Mouse (Mus musculus): Measurements from ENCODE around the gene Ptprd. TPM values are rescaled to one million over a fixed set of nuclear protein-coding genes. Genes with fewer than 3 reads are reported as not detected.

Gene Ptprd
- polyA plus RNA-seq, 2 experiments, result 48.6 to 50.4 TPM

DNA sequence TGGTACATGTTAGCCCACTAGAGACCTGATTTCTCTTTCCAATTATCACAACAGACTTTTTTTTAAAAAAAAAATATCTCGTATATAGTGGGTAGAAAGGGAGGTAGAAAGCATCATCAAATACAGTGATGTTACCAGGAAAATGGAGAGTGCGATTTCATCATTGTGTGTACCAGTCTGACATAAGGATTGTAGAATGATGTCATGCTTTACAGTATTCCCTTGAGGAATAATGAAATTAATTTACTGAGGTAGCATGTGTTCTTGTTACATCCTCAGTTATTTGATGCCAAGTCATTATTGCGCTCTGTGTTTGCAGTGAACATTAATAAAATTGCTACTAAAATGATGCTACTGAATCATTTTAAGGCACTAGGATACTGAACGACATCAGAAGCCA, 884.6 kb downstream of the Ptprd start:
- no peak for DNase-seq (ENCODE audit: low spot score)
- H3K9me3 ChIP-seq (ENCODE audit: control insufficient read depth, low read length), result no peaks in the 10 kb centered on the region
- TF ChIP-seq POLR2A (IDR thresholded peaks at IDR 0.05; ENCODE audit: borderline replicate concordance, extremely low read depth, insufficient read depth, insufficient read length), result no peak
- WGBS, result 77% methylated on average over 4 of the region's 4 CpGs
- H3K4me2 ChIP-seq (replicated peaks; ENCODE audit: low read depth, low read length, severe bottlenecking), result no peak overlapping the region
- no peaks in the 10 kb centered on the region for H3K4me1 ChIP-seq (ENCODE audit: control insufficient read depth, insufficient read depth, low read length)
- H3K4me3 ChIP-seq (replicated peaks; ENCODE audit: low read length), result no peak overlapping the region
- no peak for ATAC-seq (ENCODE audit: low FRiP score, low read depth)
- H3K9ac ChIP-seq (ENCODE audit: low read depth, low read length, severe bottlenecking), result no peak overlapping the region
- H3K36me3 ChIP-seq (ENCODE audit: control insufficient read depth, insufficient read depth, low read length), result no peaks in the 10 kb centered on the region
- no peaks in the 10 kb centered on the region for H3K27me3 ChIP-seq (ENCODE audit: control insufficient read depth, insufficient read depth, low read length)
- H3K27ac ChIP-seq (replicated peaks; ENCODE audit: low read depth, low read length), result no peak overlapping the region

DNA sequence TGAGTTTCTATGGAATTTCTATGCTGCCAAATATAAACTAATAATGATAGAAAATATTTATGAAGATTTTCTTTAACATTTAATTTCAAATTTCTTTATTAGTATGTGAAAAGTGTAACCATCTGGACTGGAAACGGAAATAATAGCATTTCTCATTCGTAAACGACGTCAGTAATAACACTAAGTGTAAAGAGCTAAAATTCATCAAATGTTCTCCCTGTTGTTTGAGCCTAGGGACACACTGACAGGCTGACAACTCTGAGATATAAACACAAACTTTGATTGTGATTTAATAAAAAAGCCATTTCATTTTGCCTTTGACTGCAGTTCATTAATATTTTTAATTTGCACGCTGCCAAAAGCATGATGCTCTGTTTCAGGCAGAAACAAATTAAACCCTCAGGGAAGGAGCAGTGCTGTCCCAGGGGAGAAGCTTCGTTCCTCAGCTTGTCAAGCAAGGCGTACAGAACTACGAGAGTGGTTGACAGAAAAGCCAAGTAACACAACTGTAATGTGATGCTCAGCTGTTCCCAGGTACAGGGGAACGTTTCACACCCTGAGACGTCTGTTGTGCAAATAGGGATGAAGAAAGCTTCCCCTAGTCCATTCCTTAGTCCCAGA, 894.6 kb downstream of the Ptprd start:
- DNase-seq (ENCODE audit: low spot score), result no peak
- Histone ChIP-seq H3K36me3 (ENCODE audit: control insufficient read depth, insufficient read depth, low read length) (no peaks in the 10 kb centered on the region), H3K4me2 (replicated peaks; ENCODE audit: low read depth, low read length, severe bottlenecking) (no peak overlapping the region), H3K27ac (replicated peaks; ENCODE audit: low read depth, low read length) (no peak overlapping the region), H3K4me3 (replicated peaks; ENCODE audit: low read length) (no peak overlapping the region), H3K4me1 (ENCODE audit: control insufficient read depth, insufficient read depth, low read length) (no peaks in the 10 kb centered on the region), H3K9ac (ENCODE audit: low read depth, low read length, severe bottlenecking) (no peak overlapping the region), H3K27me3 (ENCODE audit: control insufficient read depth, insufficient read depth, low read length) (no peaks in the 10 kb centered on the region), H3K9me3 (ENCODE audit: control insufficient read depth, low read length) (no peaks in the 10 kb centered on the region)
- no peak for TF ChIP-seq POLR2A (IDR thresholded peaks at IDR 0.05; ENCODE audit: borderline replicate concordance, extremely low read depth, insufficient read depth, insufficient read length)
- WGBS, result 49% methylated on average over 10 of the region's 10 CpGs
- ATAC-seq (ENCODE audit: low FRiP score, low read depth), result no peak

DNA sequence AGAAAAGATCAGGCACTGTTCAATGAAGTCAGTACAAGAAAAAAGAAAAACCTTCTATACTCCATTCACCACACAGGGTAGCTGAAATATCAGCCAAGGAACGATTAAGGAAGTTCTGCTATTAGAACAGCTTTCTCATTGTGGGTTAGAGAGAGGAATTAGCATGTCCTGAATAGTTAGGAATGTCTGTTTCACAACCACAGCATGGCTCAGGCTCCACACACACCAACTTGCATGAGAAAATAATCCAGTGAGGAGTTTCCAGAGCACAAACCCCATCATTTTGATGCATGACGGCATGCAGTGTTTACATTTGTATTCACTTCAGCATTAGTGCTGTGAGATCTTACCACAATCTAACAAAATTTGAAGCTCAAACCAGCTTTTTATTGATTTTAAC, 895.1 kb downstream of the Ptprd start:
- H3K27me3 ChIP-seq (ENCODE audit: control insufficient read depth, insufficient read depth, low read length), result no peaks in the 10 kb centered on the region
- H3K4me2 ChIP-seq (replicated peaks; ENCODE audit: low read depth, low read length, severe bottlenecking), result no peak overlapping the region
- H3K27ac ChIP-seq (replicated peaks; ENCODE audit: low read depth, low read length), result no peak overlapping the region
- no peaks in the 10 kb centered on the region for H3K36me3 ChIP-seq (ENCODE audit: control insufficient read depth, insufficient read depth, low read length)
- no peak overlapping the region for H3K4me3 ChIP-seq (replicated peaks; ENCODE audit: low read length)
- WGBS, result 69% methylated on average over 2 of the region's 2 CpGs
- ATAC-seq (ENCODE audit: low FRiP score, low read depth) (no peak), DNase-seq (ENCODE audit: low spot score) (no peak)
- H3K9ac ChIP-seq (ENCODE audit: low read depth, low read length, severe bottlenecking), result no peak overlapping the region
- H3K4me1 ChIP-seq (ENCODE audit: control insufficient read depth, insufficient read depth, low read length), result no peaks in the 10 kb centered on the region
- H3K9me3 ChIP-seq (ENCODE audit: control insufficient read depth, low read length), result no peaks in the 10 kb centered on the region
- no peak for TF ChIP-seq POLR2A (IDR thresholded peaks at IDR 0.05; ENCODE audit: borderline replicate concordance, extremely low read depth, insufficient read depth, insufficient read length)

DNA sequence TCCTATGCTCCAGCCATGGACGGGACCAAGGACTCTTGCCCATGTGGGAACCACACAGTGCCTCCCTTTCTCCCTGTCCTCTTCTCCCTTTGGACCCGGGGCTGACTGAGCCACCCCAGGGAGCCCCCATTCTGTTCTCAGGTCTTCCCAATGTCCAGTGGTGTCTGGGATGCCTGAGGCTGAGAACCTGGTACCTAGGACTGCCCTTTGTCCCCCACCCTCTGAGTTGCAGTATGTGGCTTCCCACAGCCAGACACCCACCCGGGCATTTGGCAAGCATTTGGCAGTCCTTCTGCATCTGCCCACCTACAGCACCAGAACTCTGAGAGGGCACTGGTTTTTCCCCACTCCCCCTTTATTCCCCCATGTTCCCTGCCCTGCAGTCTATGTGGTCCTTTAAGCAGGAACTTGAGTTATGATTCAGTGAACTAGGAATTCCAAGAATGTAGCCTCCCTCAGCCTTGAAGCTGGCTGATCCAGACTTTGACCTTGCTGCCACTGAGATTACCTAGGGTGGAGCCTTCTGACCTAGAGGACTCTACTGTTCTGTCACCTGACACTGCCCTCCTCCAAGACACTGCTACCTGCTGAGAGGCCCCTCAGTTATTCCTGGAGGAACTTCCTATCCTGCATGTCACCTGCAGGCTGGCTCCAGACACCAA, 901.5 kb downstream of the Ptprd start:
- Histone ChIP-seq H3K36me3 (ENCODE audit: control insufficient read depth, insufficient read depth, low read length) (no peaks in the 10 kb centered on the region), H3K9ac (ENCODE audit: low read depth, low read length, severe bottlenecking) (no peak overlapping the region), H3K4me2 (replicated peaks; ENCODE audit: low read depth, low read length, severe bottlenecking) (no peak overlapping the region), H3K4me1 (ENCODE audit: control insufficient read depth, insufficient read depth, low read length) (no peaks in the 10 kb centered on the region), H3K4me3 (replicated peaks; ENCODE audit: low read length) (no peak overlapping the region), H3K9me3 (ENCODE audit: control insufficient read depth, low read length) (no peaks in the 10 kb centered on the region), H3K27me3 (ENCODE audit: control insufficient read depth, insufficient read depth, low read length) (no peaks in the 10 kb centered on the region), H3K27ac (replicated peaks; ENCODE audit: low read depth, low read length) (no peak overlapping the region)
- DNase-seq (ENCODE audit: low spot score) (no peak), ATAC-seq (ENCODE audit: low FRiP score, low read depth) (no peak)
- no peak for TF ChIP-seq POLR2A (IDR thresholded peaks at IDR 0.05; ENCODE audit: borderline replicate concordance, extremely low read depth, insufficient read depth, insufficient read length)
- 85% methylated on average over 3 of the region's 3 CpGs for WGBS

DNA sequence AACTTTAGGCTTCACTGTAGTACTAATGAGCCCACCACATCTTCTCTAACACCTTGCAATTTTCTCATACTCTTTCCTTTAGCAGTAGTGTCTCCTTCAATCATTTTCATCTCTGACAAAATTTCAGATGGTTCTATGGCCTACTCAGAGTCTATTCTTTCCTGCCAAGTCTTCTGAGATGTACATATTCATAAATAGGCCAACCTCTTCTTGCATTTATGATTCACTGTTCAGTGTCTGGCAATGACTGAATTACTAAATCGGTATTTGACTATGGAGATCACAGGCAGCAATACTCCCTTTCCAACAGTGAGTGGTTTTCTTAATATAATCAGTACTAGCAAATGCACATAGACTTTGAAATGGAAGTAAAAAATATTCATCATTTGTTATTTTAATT, 928.3 kb downstream of the Ptprd start:
- DNase-seq (ENCODE audit: low spot score) (no peak), ATAC-seq (ENCODE audit: low FRiP score, low read depth) (no peak)
- Histone ChIP-seq H3K27me3 (ENCODE audit: control insufficient read depth, insufficient read depth, low read length) (no peaks in the 10 kb centered on the region), H3K27ac (replicated peaks; ENCODE audit: low read depth, low read length) (no peak overlapping the region), H3K4me2 (replicated peaks; ENCODE audit: low read depth, low read length, severe bottlenecking) (no peak overlapping the region), H3K9ac (ENCODE audit: low read depth, low read length, severe bottlenecking) (no peak overlapping the region), H3K36me3 (ENCODE audit: control insufficient read depth, insufficient read depth, low read length) (no peaks in the 10 kb centered on the region), H3K4me1 (ENCODE audit: control insufficient read depth, insufficient read depth, low read length) (no peaks in the 10 kb centered on the region), H3K4me3 (replicated peaks; ENCODE audit: low read length) (no peak overlapping the region), H3K9me3 (ENCODE audit: control insufficient read depth, low read length) (no peaks in the 10 kb centered on the region)
- 91% methylated on average over 1 of the region's 1 CpGs for WGBS
- no peak for TF ChIP-seq POLR2A (IDR thresholded peaks at IDR 0.05; ENCODE audit: borderline replicate concordance, extremely low read depth, insufficient read depth, insufficient read length)
